Mouse (Mus musculus): ENCODE measurements around the gene Slc19a3. TPM values are rescaled to one million over a fixed set of nuclear protein-coding genes. Genes with fewer than 3 reads are reported as not detected.
"Not testable (repeated sequence)": the region's sequence is repeated elsewhere in the genome, so short reads cannot be mapped to it uniquely, and the experiment has no call there.

Gene Slc19a3
- total RNA-seq, 2 experiments from 2014 or later: not detected

DNA sequence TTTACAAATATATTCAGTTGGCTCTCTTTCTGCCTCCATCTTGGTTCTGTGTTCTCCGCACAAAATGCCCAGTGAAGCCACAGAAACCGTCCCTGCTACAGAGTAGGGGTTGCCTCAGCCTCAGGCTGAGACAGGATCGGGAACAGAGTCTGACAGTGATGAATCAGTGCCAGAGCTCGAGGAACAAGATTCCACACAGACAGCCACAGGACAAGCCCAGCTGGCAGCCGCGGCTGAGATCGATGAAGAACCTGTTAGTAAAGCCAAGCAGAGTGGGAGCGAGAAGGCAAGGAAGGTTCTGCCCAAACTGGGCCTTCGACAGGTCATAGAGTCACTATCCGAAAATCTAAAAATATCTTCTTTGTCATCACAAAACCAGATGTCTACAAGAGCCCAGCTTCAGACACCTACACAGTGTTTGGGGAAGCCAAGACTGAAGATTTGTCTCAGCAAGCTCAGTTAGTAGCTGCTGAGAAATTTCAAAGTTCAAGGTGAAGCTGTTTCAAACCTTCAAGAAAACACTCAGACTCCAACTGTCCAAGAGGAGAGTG lies 22.8 kb downstream of the Slc19a3 start:
- ATAC-seq (replicated peaks; ENCODE audit: low FRiP score, poor library complexity, severe bottlenecking): no peak

DNA sequence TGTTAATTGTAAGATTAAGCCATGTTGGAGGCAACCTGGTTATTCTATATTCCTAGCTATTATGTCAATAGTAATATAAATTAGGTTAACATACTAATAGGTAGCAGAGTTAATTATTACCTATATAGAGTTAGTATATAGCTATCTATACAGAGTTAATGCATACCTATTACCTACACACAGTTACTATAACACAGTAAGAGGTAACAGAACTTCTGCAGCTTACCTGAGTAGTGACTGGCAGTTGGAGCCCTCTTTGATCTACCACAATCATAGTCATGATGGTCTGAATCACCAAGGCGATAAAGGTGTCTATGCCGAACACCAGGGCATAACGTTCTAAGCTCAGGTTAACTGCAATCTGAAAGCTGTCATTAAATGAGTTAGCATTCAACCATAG lies 23.8 kb downstream of the Slc19a3 start:
- ATAC-seq (replicated peaks; ENCODE audit: low FRiP score, poor library complexity, severe bottlenecking): no peak

DNA sequence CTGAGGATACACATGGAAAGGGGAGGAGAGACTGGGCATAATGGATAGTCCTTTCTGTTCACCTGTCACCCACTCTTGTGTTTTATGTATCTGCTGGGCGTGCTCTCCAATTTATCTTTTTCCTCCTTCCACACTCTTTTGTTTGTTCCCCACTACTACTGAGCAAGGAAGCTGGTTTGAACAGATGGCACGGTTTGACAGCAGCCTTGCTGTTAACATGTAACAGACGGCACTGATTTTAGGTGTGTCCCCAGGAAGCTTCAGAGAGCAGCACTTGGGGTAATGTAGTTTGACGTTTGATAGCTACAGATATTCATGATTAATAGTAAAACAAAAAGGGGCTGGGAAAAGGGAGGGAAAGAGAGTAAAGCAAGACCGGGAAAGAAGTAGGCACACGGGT lies 30.8 kb downstream of the Slc19a3 start:
- no peak for ATAC-seq (replicated peaks; ENCODE audit: low FRiP score, poor library complexity, severe bottlenecking)

GRCm38 (mm10) chr1:83006218-83007179 lies 31.7 kb downstream of the Slc19a3 start:
- no peak for ATAC-seq (replicated peaks; ENCODE audit: low FRiP score, poor library complexity, severe bottlenecking)

- ATAC-seq (replicated peaks; ENCODE audit: low FRiP score, poor library complexity, severe bottlenecking): not testable (repeated sequence)
Measured at GRCm38 (mm10) chr1:83000306-83000705, 37.9 kb downstream of the Slc19a3 start, which contains the start of gene Gm47959. Gene Gm47959 (plus strand): TSS chr1:83000548.

DNA sequence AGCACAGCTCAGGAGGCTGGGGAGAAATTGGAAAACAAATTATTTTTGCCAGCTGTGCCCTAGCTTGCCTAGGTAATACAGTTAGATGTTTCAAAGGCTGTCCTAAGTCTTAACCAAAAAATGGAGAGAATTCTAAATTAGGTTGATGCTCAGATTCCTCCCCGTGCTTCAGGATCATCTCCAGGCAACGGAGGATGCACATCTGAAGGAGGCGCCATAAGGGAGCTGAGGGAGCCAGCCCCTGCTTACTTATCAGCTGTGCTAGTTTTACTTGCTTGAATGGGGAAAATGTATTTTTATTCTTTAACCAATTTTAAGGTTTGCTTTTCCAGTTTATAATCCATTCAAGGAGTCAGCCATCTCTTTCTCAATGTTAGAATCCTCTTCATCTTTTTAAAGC lies 44.3 kb downstream of the Slc19a3 start:
- no peak for ATAC-seq (replicated peaks; ENCODE audit: low FRiP score, poor library complexity, severe bottlenecking)

GRCm38 (mm10) chr1:82992093-82992492 lies 46.2 kb downstream of the Slc19a3 start:
- no peak for ATAC-seq (replicated peaks; ENCODE audit: low FRiP score, poor library complexity, severe bottlenecking)

DNA sequence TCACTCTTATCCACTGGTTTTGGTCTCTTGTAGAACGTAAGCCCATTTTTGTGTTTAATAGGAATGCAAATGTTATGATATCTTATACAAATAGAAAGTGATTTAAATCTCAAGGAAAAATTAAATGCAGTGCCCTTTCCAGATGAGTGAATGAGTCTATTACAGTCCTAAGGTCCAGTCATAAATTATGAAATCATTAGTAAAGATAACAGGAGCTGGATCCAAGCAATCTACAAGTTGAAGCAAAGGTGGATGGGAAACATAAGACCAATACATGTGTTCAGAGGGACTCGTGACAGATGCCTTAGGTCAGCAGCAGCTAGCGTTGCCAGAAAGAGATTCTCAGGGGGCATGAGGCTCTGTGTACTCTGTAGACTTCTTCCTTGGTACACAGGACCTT lies 46.7 kb downstream of the Slc19a3 start:
- no peak for ATAC-seq (replicated peaks; ENCODE audit: low FRiP score, poor library complexity, severe bottlenecking)

- ATAC-seq (replicated peaks; ENCODE audit: low FRiP score, poor library complexity, severe bottlenecking): no peak
Measured at GRCm38 (mm10) chr1:82991062-82991461, 47.2 kb downstream of the Slc19a3 start.

GRCm38 (mm10) chr1:82987530-82988198 lies 50.6 kb downstream of the Slc19a3 start:
- no peak for ATAC-seq (replicated peaks; ENCODE audit: low FRiP score, poor library complexity, severe bottlenecking)

DNA sequence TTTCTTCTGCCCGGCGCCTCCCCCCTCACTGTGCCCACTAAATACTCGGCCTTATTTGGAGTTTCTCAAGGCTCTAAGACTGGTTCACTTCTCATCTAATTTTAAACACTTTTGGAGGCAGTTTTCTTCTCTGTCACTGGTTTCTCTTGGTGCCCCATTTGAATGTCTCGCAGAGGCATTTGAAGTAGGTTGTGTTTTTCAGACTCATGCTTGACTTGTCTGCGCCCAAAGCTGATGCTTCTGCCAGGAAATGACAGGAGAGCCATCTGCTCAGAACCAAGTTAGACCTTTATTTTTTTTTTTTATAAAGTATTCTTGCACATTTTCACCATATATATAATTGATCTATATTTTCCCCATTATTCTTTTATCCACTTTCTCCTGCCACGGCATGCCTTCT lies 51.5 kb downstream of the Slc19a3 start:
- ATAC-seq (replicated peaks; ENCODE audit: low FRiP score, poor library complexity, severe bottlenecking): no peak

DNA sequence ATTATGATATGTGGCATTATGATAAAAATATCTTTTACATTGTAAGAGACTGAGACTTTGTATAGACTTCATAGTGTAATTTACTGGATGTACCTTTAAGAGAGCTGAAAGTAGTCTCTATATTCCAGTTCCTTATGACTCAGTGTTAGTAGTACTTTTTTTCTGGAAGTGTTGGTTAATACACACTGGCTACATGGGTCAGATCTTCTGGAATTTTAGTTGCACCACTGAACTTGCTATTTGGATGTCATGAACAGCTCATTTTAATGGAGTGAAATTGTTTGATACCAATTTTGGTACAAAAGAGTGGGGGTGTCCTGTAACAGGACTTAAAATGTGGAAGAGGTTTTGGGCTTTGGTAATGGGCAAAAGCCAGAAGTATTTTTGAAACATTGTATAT lies 60.4 kb downstream of the Slc19a3 start:
- no peak for ATAC-seq (replicated peaks; ENCODE audit: low FRiP score, poor library complexity, severe bottlenecking)

GRCm38 (mm10) chr1:82975750-82976149 lies 62.5 kb downstream of the Slc19a3 start:
- ATAC-seq (replicated peaks; ENCODE audit: low FRiP score, poor library complexity, severe bottlenecking): no peak

GRCm38 (mm10) chr1:82974342-82974741 lies 63.9 kb downstream of the Slc19a3 start:
- ATAC-seq (replicated peaks; ENCODE audit: low FRiP score, poor library complexity, severe bottlenecking): no peak

- no peak for ATAC-seq (replicated peaks; ENCODE audit: low FRiP score, poor library complexity, severe bottlenecking)
Measured at GRCm38 (mm10) chr1:82973901-82974300, 64.3 kb downstream of the Slc19a3 start.

DNA sequence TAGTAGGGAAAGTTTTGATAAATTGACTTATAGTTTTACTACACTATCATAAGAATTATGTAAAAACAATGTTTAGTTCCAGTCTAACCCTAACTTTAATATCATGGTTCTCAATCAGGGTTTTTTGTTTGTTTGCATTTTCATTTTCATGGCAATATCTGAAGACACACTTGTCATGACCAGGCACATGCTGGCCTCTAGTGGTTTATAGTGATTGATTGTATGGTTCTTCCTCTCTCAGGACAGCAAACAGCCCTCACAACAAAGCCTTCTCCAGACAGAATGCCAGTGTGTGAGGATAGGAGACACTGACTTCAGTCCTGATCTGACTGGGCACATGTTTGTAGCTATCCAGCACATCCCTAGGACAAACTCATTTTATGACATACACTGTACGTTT lies 65.0 kb downstream of the Slc19a3 start:
- no peak for ATAC-seq (replicated peaks; ENCODE audit: low FRiP score, poor library complexity, severe bottlenecking)

- no peak for ATAC-seq (replicated peaks; ENCODE audit: low FRiP score, poor library complexity, severe bottlenecking)
Measured at GRCm38 (mm10) chr1:82972046-82972445, 66.2 kb downstream of the Slc19a3 start.

DNA sequence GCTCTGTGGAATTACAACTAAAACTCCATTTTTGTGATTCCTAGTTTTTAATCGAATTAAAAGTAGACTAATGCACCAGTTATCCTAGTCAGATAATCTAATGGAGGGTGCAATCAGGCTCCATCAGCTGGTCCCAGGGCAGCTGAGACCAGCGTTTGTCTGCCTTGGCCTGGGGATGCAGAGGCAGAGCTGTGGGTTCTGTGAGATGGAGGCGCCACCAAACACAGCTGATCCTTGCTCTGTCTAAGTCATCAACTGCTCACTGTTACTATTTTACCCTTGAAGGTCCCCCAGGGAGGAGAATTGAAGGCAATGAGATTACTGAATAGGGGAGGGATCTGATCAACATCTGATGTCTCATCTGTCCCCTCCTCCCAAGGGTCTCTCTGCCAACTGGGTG lies 71.8 kb downstream of the Slc19a3 start:
- ATAC-seq (replicated peaks; ENCODE audit: low FRiP score, poor library complexity, severe bottlenecking): no peak
